Mouse (Mus musculus): ENCODE measurements around the gene Elf2.

The Elf2 gene

DNA sequence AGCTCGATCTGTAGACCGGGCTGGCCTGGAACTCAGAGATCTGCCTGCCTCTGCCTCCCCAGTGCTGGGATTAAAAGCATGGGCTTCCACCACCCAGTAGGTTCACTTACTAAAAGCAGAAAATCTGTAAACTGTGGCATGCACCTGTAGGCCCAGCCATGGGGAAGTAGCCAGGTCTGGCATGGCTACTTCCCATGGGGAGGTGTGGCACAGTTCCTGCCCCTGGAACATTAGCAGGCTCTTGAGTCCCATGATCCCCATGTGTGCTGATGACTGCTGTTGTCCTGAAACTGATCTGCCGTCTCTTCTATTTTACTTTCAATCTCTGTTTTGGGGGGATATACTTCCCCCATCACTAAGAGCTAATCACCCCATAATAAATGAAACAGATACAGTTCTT is 127.4 kb downstream of the Elf2 start:
- DNase-seq (ENCODE audit: low spot score) = no peak

- DNase-seq (ENCODE audit: low spot score) = no peak
Measured at GRCm38 (mm10) chr3:51210485-51210884, 130.0 kb downstream of the Elf2 start.

- no peak for DNase-seq (ENCODE audit: low spot score)
Measured at GRCm38 (mm10) chr3:51209503-51210314, 130.8 kb downstream of the Elf2 start.

GRCm38 (mm10) chr3:51208633-51209032 is 131.8 kb downstream of the Elf2 start:
- DNase-seq (ENCODE audit: low spot score) = no peak

GRCm38 (mm10) chr3:51206521-51206920 is 133.9 kb downstream of the Elf2 start:
- DNase-seq (ENCODE audit: low spot score) = no peak

GRCm38 (mm10) chr3:51204897-51205296 is 135.6 kb downstream of the Elf2 start:
- no peak for DNase-seq (ENCODE audit: low spot score)

DNA sequence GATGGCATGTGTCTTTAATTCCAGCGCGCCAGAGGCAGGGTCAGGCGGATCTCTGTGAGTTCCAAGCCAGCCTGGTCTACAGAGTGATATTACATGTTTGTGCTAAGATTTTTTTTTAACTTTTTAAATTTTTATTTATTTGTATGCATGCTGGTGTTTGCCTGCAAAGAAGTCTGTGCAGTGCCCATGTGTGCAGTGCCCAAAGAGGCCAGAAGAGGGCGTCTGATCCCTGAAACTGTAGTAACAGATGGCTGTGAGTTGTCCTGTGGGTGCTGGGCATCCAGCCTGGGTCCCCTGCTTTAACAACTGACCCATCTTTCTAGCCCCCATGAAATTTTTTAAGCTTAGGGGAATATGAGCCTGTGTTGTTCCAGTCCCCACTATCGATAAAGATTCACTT is 136.0 kb downstream of the Elf2 start:
- no peak for DNase-seq (ENCODE audit: low spot score)

DNA sequence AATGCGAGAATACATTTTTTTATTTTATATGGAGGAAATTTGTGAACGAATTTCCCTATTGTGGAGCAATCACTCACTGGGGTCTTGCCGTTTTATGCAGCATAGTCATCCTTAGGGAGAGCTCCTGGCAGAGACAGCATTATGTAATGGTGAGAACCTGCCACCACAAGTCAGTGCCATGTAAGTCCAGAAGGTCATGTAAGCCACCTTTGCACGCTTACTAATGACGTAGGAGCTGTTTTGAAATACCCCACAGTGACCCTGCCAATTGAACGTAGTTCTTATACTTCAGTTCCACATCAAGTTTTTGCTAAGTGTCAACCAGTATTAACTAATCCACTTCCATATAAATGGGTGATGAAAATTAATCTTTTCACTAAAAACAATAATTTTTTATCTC is 136.6 kb downstream of the Elf2 start:
- DNase-seq (ENCODE audit: low spot score) = no peak
